Mouse (Mus musculus): ENCODE measurements at regions not wholly inside any gene's neighbourhood (a gene's known extent, or its start where the extent isn't known, plus 50 kb on each side); places are given as distances from the start of the nearest gene placed in this dataset.

DNA sequence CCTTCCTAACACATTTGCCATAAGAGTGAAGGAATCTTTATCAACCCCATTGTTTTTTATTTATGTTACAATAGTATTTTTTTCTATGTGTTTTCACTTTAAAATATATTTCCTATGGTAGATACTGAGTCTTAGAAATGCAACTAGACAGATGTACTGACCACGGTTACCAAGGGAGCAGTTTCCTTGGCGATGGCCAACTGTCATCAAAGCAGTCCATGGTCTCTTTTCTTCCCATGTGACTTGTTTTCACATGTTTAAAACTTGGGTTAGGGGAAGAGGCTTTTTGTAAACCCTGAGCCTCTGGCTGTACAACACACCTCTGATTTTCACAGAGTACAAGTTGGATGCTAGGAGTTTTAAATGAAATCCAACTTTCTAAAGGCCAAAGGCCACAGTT is 411.9 kb upstream of the Gm765 start:
- H3K27ac ChIP-seq (replicated peaks; ENCODE audit: insufficient read depth, low read depth, low read length) = no peak overlapping the region
- no peaks in the 10 kb centered on the region for H3K4me1 ChIP-seq (ENCODE audit: control insufficient read depth, insufficient read depth, low read length)
- H3K9ac ChIP-seq (ENCODE audit: low read depth, low read length) = no peak overlapping the region
- H3K27me3 ChIP-seq (ENCODE audit: control insufficient read depth, insufficient read depth, low read length) = no peaks in the 10 kb centered on the region
- DNase-seq (ENCODE audit: extremely low read depth, low read depth, low spot score) = no peak
- no peak overlapping the region for H3K4me3 ChIP-seq (ENCODE audit: insufficient read depth, low read depth, low read length)
- no peaks in the 10 kb centered on the region for H3K79me2 ChIP-seq (ENCODE audit: control insufficient read depth, insufficient read depth, low read length)
- TF ChIP-seq POLR2A (IDR thresholded peaks at IDR 0.05; ENCODE audit: extremely low read depth, insufficient read depth, low read length) (no peak), CTCF (IDR thresholded peaks at IDR 0.05; ENCODE audit: low read depth, low read length) (no peak)
- WGBS = 89% methylated on average over 2 of the region's 2 CpGs
- no peaks in the 10 kb centered on the region for H3K36me3 ChIP-seq (ENCODE audit: control insufficient read depth, insufficient read depth, low read length)

DNA sequence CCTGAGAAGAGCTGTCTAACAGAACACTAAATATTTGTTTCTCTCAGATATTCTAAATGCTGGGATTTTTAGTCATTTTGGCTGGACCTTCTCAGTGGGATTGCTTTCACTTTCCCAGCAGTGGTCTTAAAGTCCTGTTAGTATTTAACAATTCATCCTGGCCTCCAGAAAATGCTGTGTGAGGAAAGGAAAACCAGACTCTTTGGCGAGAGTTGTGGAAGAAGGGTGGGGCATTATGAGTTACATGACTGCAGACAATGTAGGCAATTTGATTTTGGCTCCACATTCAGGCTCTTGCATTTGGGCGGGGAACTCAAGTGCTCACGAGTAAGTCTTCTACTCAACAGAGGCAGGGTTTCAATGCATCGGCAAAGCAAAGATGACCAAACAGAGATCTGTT is 406.1 kb upstream of the Gm765 start:
- Histone ChIP-seq H3K4me1 (ENCODE audit: control insufficient read depth, insufficient read depth, low read length) (no peaks in the 10 kb centered on the region), H3K79me2 (ENCODE audit: control insufficient read depth, insufficient read depth, low read length) (no peaks in the 10 kb centered on the region), H3K4me3 (ENCODE audit: insufficient read depth, low read depth, low read length) (no peak overlapping the region), H3K27me3 (ENCODE audit: control insufficient read depth, insufficient read depth, low read length) (no peaks in the 10 kb centered on the region), H3K27ac (replicated peaks; ENCODE audit: insufficient read depth, low read depth, low read length) (no peak overlapping the region), H3K9ac (ENCODE audit: low read depth, low read length) (no peak overlapping the region), H3K36me3 (ENCODE audit: control insufficient read depth, insufficient read depth, low read length) (no peaks in the 10 kb centered on the region)
- TF ChIP-seq CTCF (IDR thresholded peaks at IDR 0.05; ENCODE audit: low read depth, low read length) (no peak), POLR2A (IDR thresholded peaks at IDR 0.05; ENCODE audit: extremely low read depth, insufficient read depth, low read length) (no peak)
- WGBS = 77% methylated on average over 4 of the region's 4 CpGs
- no peak for DNase-seq (ENCODE audit: extremely low read depth, low read depth, low spot score)

DNA sequence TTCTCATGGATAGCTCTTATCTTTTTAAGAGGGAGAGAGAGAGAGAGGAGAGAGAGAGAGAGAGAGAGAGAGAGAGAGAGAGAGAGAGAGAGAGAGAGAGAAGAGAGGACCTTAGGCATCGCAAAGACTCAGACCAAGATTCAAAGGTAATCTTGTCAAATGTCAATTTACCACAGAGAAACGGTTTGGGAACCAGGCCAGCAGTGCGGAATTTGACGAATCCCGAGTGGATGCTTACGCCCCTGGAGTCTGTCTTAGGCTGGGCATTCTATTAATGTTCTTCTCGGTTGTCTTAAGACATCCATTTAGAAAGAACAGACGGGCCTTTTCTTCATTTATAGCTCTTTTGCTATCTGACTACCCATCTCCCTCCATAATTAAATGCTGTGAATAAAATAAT is 404.4 kb upstream of the Gm765 start:
- WGBS = 67% methylated on average over 8 of the region's 8 CpGs
- DNase-seq (ENCODE audit: extremely low read depth, low read depth, low spot score) = no peak
- H3K4me3 ChIP-seq (ENCODE audit: insufficient read depth, low read depth, low read length) = no peak overlapping the region
- H3K27me3 ChIP-seq (ENCODE audit: control insufficient read depth, insufficient read depth, low read length) = no peaks in the 10 kb centered on the region
- no peaks in the 10 kb centered on the region for H3K36me3 ChIP-seq (ENCODE audit: control insufficient read depth, insufficient read depth, low read length)
- no peaks in the 10 kb centered on the region for H3K79me2 ChIP-seq (ENCODE audit: control insufficient read depth, insufficient read depth, low read length)
- TF ChIP-seq CTCF (IDR thresholded peaks at IDR 0.05; ENCODE audit: low read depth, low read length) (no peak), POLR2A (IDR thresholded peaks at IDR 0.05; ENCODE audit: extremely low read depth, insufficient read depth, low read length) (no peak)
- H3K9ac ChIP-seq (ENCODE audit: low read depth, low read length) = no peak overlapping the region
- no peak overlapping the region for H3K27ac ChIP-seq (replicated peaks; ENCODE audit: insufficient read depth, low read depth, low read length)
- H3K4me1 ChIP-seq (ENCODE audit: control insufficient read depth, insufficient read depth, low read length) = no peaks in the 10 kb centered on the region

DNA sequence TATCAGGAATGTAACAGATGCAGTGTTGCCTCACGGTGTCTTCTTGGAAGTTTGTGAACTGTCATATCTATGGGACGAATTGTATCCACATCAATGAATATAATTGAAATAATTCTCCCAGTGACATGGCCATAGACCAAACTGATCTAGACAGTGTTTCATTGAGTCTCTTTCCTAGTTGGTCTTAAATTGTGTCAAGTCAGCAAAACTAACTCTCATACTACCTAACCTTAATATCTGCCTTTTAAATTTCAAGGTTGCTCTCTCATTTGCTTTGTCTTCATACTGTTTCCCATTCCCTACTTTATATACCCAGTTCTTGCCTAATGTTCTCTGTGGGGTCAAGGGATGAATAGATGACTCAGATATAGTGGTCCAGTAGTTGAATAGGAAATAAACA is 397.9 kb upstream of the Gm765 start:
- Histone ChIP-seq H3K27ac (replicated peaks; ENCODE audit: insufficient read depth, low read depth, low read length) (no peak overlapping the region), H3K9ac (ENCODE audit: low read depth, low read length) (no peak overlapping the region), H3K36me3 (ENCODE audit: control insufficient read depth, insufficient read depth, low read length) (no peaks in the 10 kb centered on the region), H3K4me3 (ENCODE audit: insufficient read depth, low read depth, low read length) (no peak overlapping the region), H3K27me3 (ENCODE audit: control insufficient read depth, insufficient read depth, low read length) (no peaks in the 10 kb centered on the region), H3K79me2 (ENCODE audit: control insufficient read depth, insufficient read depth, low read length) (no peaks in the 10 kb centered on the region), H3K4me1 (ENCODE audit: control insufficient read depth, insufficient read depth, low read length) (no peaks in the 10 kb centered on the region)
- TF ChIP-seq POLR2A (IDR thresholded peaks at IDR 0.05; ENCODE audit: extremely low read depth, insufficient read depth, low read length) (no peak), CTCF (IDR thresholded peaks at IDR 0.05; ENCODE audit: low read depth, low read length) (no peak)
- no peak for DNase-seq (ENCODE audit: extremely low read depth, low read depth, low spot score)
- 95% methylated on average over 2 of the region's 2 CpGs for WGBS

DNA sequence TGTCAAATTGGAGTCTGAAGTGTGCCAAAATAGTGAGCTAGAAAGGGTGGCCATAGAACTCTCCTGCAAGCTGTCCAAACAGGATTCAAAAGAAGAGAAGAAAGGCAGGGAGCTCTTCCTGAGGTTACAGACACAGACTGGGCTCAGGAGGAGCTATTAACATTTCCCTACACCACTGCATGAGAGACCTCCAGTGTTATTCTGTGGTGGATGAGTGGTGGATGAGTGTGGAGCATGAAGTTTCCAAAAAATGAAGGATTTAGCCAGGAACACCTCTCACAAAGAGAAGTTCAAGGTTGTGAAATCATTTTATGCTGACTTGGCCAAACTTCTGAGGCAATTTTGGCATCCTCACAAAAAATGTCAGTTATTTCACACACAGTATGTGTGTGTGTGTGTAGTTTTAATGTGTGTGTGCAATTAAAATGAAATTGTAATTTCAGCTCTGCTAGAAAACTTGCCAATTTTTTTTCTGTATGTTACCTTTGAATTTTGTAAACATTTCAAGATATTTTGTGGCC is 388.5 kb upstream of the Gm765 start:
- TF ChIP-seq POLR2A (IDR thresholded peaks at IDR 0.05; ENCODE audit: extremely low read depth, insufficient read depth, low read length) = no peak
- TF ChIP-seq CTCF (IDR thresholded peaks at IDR 0.05; ENCODE audit: low read depth, low read length) = no peak
- H3K4me1 ChIP-seq (ENCODE audit: control insufficient read depth, insufficient read depth, low read length) = no peaks in the 10 kb centered on the region
- H3K4me3 ChIP-seq (ENCODE audit: insufficient read depth, low read depth, low read length) = no peak overlapping the region
- no peaks in the 10 kb centered on the region for H3K79me2 ChIP-seq (ENCODE audit: control insufficient read depth, insufficient read depth, low read length)
- H3K9ac ChIP-seq (ENCODE audit: low read depth, low read length) = no peak overlapping the region
- no peaks in the 10 kb centered on the region for H3K36me3 ChIP-seq (ENCODE audit: control insufficient read depth, insufficient read depth, low read length)
- DNase-seq (ENCODE audit: extremely low read depth, low read depth, low spot score) = peak; percentile 20
- H3K27me3 ChIP-seq (ENCODE audit: control insufficient read depth, insufficient read depth, low read length) = no peaks in the 10 kb centered on the region
- no peak overlapping the region for H3K27ac ChIP-seq (replicated peaks; ENCODE audit: insufficient read depth, low read depth, low read length)

DNA sequence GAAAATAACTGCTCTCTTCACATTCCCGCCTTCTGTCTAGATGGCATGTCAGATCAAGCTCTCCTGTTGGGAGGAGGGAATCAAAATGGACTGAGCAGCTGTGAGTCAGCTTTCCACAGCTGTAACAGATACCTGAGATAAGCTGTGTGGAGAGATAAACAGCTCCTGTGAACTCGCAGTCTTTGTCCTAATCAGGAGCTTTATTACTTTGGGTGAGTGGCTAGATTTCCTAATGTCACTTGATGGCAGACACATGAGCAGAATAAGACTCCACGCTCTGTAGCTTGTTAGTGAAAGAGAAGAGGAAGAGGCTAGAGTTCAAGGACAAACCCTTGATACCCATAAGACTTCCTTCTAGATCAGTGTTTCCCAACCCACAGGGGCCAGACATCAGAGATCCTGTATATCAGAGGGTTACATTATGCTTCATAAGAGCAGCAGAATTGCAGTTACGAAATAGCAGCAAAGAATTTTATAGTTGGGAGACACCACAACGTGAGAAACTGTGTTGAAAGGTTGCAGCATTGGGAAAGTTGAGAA is 384.1 kb upstream of the Gm765 start:
- WGBS = 69% methylated on average over 5 of the region's 5 CpGs

More for the DNA sequence above, 384.1 kb upstream of the Gm765 start:
- TF ChIP-seq POLR2A (IDR thresholded peaks at IDR 0.05; ENCODE audit: extremely low read depth, insufficient read depth, low read length) (no peak), CTCF (IDR thresholded peaks at IDR 0.05; ENCODE audit: low read depth, low read length) (no peak)
- H3K4me1 ChIP-seq (ENCODE audit: control insufficient read depth, insufficient read depth, low read length) = no peaks in the 10 kb centered on the region
- H3K27me3 ChIP-seq (ENCODE audit: control insufficient read depth, insufficient read depth, low read length) = no peaks in the 10 kb centered on the region
- H3K27ac ChIP-seq (replicated peaks; ENCODE audit: insufficient read depth, low read depth, low read length) = no peak overlapping the region
- H3K36me3 ChIP-seq (ENCODE audit: control insufficient read depth, insufficient read depth, low read length) = no peaks in the 10 kb centered on the region
- DNase-seq (ENCODE audit: extremely low read depth, low read depth, low spot score) = no peak
- no peaks in the 10 kb centered on the region for H3K79me2 ChIP-seq (ENCODE audit: control insufficient read depth, insufficient read depth, low read length)
- H3K9ac ChIP-seq (ENCODE audit: low read depth, low read length) = no peak overlapping the region
- H3K4me3 ChIP-seq (ENCODE audit: insufficient read depth, low read depth, low read length) = no peak overlapping the region
